Mouse (Mus musculus): ENCODE data around the gene Gm20388.

GRCm38 (mm10) chr8:123353216-123353615 is 3442.6 kb downstream of the Gm20388 start:
- TF ChIP-seq POLR2A (IDR thresholded peaks at IDR 0.05; ENCODE audit: insufficient read depth, low read depth, low read length): no peak
- TF ChIP-seq CTCF (IDR thresholded peaks at IDR 0.05; ENCODE audit: insufficient read depth, low read depth, low read length): no peak

All from olfactory bulb, adult 2 months (tissue).